Mouse (Mus musculus) myocyte (in vitro differentiated cells): ENCODE measurements around the gene Cfap100. TPM values are rescaled to one million over a fixed set of nuclear protein-coding genes. Genes with fewer than 3 reads are reported as not detected.

Source experiments
- H3K27me3 ChIP-seq: one replicate; pipeline ENCODE4 v1.6.1; 2011; ENCODE audit not compliant: control insufficient read depth, insufficient read depth, insufficient read length
- H3K36me3 ChIP-seq: one replicate; pipeline ENCODE4 v1.6.1; 2011; ENCODE audit not compliant: control insufficient read depth, insufficient read depth
- H3K4me2 ChIP-seq: one replicate; pipeline ENCODE4 v1.6.1; 2011; ENCODE audit warnings: low read depth, control low read depth
- H3K4me3 ChIP-seq: one replicate; pipeline ENCODE4 v1.5.1; 2011; ENCODE audit warnings: mild to moderate bottlenecking, control low read depth, moderate library complexity
- H3K79me2 ChIP-seq: one replicate; pipeline ENCODE4 v1.6.1; 2011; ENCODE audit not compliant: control insufficient read depth, insufficient read depth
- H3ac ChIP-seq: one replicate; pipeline ENCODE4 v1.6.1; 2011; ENCODE audit not compliant: control insufficient read depth, insufficient read length
- CEBPB ChIP-seq: IDR thresholded peaks from 2 replicates; pipeline ENCODE4 v1.6.1; 2011; ENCODE audit warnings: mild to moderate bottlenecking, moderate library complexity; ENCODE audit not compliant: poor library complexity, insufficient read depth, severe bottlenecking
- E2F4 ChIP-seq: IDR thresholded peaks from one replicate; pipeline ENCODE4 v1.6.1; 2011; ENCODE audit warnings: mild to moderate bottlenecking, control low read depth, moderate library complexity; ENCODE audit not compliant: insufficient read depth
- MAX ChIP-seq: IDR thresholded peaks from one replicate; pipeline ENCODE4 v1.6.1; 2011; ENCODE audit warnings: low read depth, mild to moderate bottlenecking, control low read depth
- MYOD1 ChIP-seq, 3 experiments: IDR thresholded peaks; one replicate each; pipeline ENCODE4 v1.6.1; 2011; ENCODE audit warnings: control low read depth in 2 of 3, low read depth in 2 of 3, mild to moderate bottlenecking in 2 of 3, moderate library complexity in 1 of 3; ENCODE audit not compliant: insufficient read length in 2 of 3, control insufficient read depth in 1 of 3
- MYOG ChIP-seq, 3 experiments: IDR thresholded peaks; one replicate each; pipeline ENCODE4 v1.6.1; 2011; ENCODE audit warnings: control low read depth in 2 of 3, low read depth in 2 of 3, mild to moderate bottlenecking in 2 of 3; ENCODE audit not compliant: insufficient read length in 2 of 3, control insufficient read depth in 1 of 3, insufficient read depth in 1 of 3
- POLR2A ChIP-seq: IDR thresholded peaks from one replicate; pipeline ENCODE4 v1.6.1; 2011; ENCODE audit warnings: low read depth, mild to moderate bottlenecking, control low read depth, moderate library complexity; ENCODE audit not compliant: insufficient read length
- POLR2AphosphoS2 ChIP-seq: IDR thresholded peaks from one replicate; pipeline ENCODE4 v1.6.1; 2011; ENCODE audit warnings: low read depth, control low read depth; ENCODE audit not compliant: insufficient read length
- REST ChIP-seq: IDR thresholded peaks from one replicate; pipeline ENCODE4 v1.6.1; 2011; ENCODE audit warnings: mild to moderate bottlenecking, control low read depth, moderate library complexity; ENCODE audit not compliant: insufficient read depth, insufficient read length
- SRF ChIP-seq: IDR thresholded peaks from one replicate; pipeline ENCODE4 v1.6.1; 2011; ENCODE audit warnings: low read depth; ENCODE audit not compliant: control insufficient read depth, insufficient read length
- TCF12 ChIP-seq: IDR thresholded peaks from one replicate; pipeline ENCODE4 v1.6.1; 2011; ENCODE audit warnings: mild to moderate bottlenecking, control low read depth; ENCODE audit not compliant: poor library complexity, insufficient read depth, severe bottlenecking
- TCF3 ChIP-seq: IDR thresholded peaks from one replicate; pipeline ENCODE4 v1.6.1; 2011; ENCODE audit warnings: low read depth, control low read depth; ENCODE audit not compliant: insufficient read length
- USF1 ChIP-seq: IDR thresholded peaks from one replicate; pipeline ENCODE4 v1.6.1; 2011; ENCODE audit warnings: low read depth, mild to moderate bottlenecking, control low read depth, moderate library complexity
- polyA plus RNA-seq: library from polyadenylated mRNA; unstranded; fragments of >200 nt; fragmentation: generic; extraction: Trizol; gene quantifications from one replicate; pipeline ENCODE4 v1.2.1, GENCODE M21; 2012; ENCODE audit warnings: missing spikeins

Gene Cfap100
- polyA plus RNA-seq, 1 experiment: 0.02 TPM

GRCm38 (mm10) chr6:90473630-90474360 lies 45.2 kb upstream of the Cfap100 start:
- Histone ChIP-seq H3K4me3 (no peak overlapping the region), H3K36me3 (no peaks in the 10 kb centered on the region), H3K79me2 (no peaks in the 10 kb centered on the region), H3ac (no peak overlapping the region), H3K27me3 (peaks cover 27% of the 10 kb centered on the region), H3K4me2 (no peak overlapping the region)
- TF ChIP-seq TCF3 (no peak), MYOG (IDR thresholded peaks at IDR 0.05; ENCODE audit: control insufficient read depth in 1 of 3, insufficient read depth in 1 of 3, insufficient read length in 2 of 3, low read depth in 2 of 3) (no peak), REST (no peak), MAX (no peak)

- H3K4me2 ChIP-seq: no peak overlapping the region
- H3ac ChIP-seq: no peak overlapping the region
- H3K27me3 ChIP-seq: peaks cover 27% of the 10 kb centered on the region
- no peak for TF ChIP-seq MAX
- no peaks in the 10 kb centered on the region for H3K36me3 ChIP-seq
- H3K4me3 ChIP-seq: no peak overlapping the region
- H3K79me2 ChIP-seq: no peaks in the 10 kb centered on the region
Observed at GRCm38 (mm10) chr6:90472697-90473096, 44.1 kb upstream of the Cfap100 start.

- Histone ChIP-seq H3K36me3 (no peaks in the 10 kb centered on the region), H3ac (no peak overlapping the region), H3K79me2 (no peaks in the 10 kb centered on the region), H3K4me2 (no peak overlapping the region), H3K27me3 (peaks cover 27% of the 10 kb centered on the region), H3K4me3 (no peak overlapping the region)
- TF ChIP-seq MYOD1 (IDR thresholded peaks at IDR 0.05; ENCODE audit: control insufficient read depth in 1 of 3, insufficient read length in 2 of 3, low read depth in 2 of 3) (no peak), MAX (no peak), POLR2AphosphoS2 (no peak), USF1 (no peak), CEBPB (no peak), POLR2A (no peak)
Observed at GRCm38 (mm10) chr6:90472079-90472478, 43.5 kb upstream of the Cfap100 start.

DNA sequence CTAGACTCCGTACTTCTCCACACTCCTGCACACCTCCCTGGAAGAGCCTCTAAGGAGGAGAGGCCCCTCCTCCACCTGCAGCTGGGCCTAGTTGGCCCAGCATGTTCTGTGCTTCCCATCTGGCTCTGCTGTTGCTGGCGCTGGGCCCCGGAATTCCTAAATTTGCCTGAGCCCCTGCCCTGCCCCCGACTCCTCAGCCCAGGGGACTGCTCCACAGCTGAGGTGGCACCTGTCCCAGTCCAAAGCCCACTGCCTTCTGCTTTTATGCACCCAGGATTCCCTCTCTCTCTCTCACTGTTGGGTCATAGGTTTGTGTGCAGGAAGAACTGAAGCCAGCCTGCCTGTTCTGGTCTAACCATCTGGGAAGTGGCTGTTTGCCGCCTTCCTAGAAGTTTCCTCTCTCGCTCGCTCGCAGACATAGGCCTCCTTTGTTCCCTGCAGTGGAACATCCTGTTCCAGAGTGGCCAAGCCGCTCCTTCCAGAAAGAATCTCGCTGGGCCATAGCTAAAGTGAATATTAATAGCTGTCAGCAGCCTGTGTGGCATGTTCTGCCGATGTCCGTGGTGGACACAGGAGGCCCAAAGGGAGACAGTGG lies 42.4 kb upstream of the Cfap100 start:
- peaks cover 27% of the 10 kb centered on the region for H3K27me3 ChIP-seq
- no peaks in the 10 kb centered on the region for H3K79me2 ChIP-seq
- H3K36me3 ChIP-seq: no peaks in the 10 kb centered on the region
- H3K4me3 ChIP-seq: no peak overlapping the region
- H3ac ChIP-seq: no peak overlapping the region
- TF ChIP-seq MAX (no peak), TCF3 (no peak), CEBPB (no peak), E2F4 (no peak), MYOD1 (IDR thresholded peaks at IDR 0.05; ENCODE audit: control insufficient read depth in 1 of 3, insufficient read length in 2 of 3, low read depth in 2 of 3) (no peak), SRF (no peak), POLR2A (no peak), REST (no peak), TCF12 (no peak), USF1 (no peak), POLR2AphosphoS2 (no peak), MYOG (IDR thresholded peaks at IDR 0.05; ENCODE audit: control insufficient read depth in 1 of 3, insufficient read depth in 1 of 3, insufficient read length in 2 of 3, low read depth in 2 of 3) (no peak)
- no peak overlapping the region for H3K4me2 ChIP-seq

DNA sequence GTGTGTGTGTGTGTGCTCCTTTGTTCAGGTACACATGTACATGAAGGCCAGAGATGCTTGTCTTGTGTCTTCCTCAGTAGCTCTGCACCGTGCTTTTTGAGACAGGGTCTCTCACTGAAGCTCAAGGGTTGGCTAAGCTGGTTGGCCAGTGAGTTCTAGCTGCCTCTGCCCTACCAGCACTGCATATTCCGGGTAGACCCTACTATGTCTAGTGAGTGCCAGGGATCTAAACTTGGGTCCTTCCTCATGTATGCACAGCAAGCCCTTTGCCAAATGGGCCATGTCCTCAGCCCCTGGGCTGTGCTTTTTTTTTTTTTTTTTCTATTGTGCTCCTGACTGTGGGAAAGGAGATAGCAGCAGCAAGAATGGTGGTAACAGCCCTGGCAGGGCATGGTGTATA lies 41.7 kb upstream of the Cfap100 start:
- TF ChIP-seq REST (no peak), MYOG (IDR thresholded peaks at IDR 0.05; ENCODE audit: control insufficient read depth in 1 of 3, insufficient read depth in 1 of 3, insufficient read length in 2 of 3, low read depth in 2 of 3) (no peak), MAX (no peak), POLR2AphosphoS2 (no peak), TCF12 (no peak), POLR2A (no peak), SRF (no peak)
- no peaks in the 10 kb centered on the region for H3K79me2 ChIP-seq
- peaks cover 27% of the 10 kb centered on the region for H3K27me3 ChIP-seq
- no peak overlapping the region for H3K4me3 ChIP-seq
- no peak overlapping the region for H3ac ChIP-seq
- H3K4me2 ChIP-seq: no peak overlapping the region
- H3K36me3 ChIP-seq: no peaks in the 10 kb centered on the region
